Mouse (Mus musculus) erythroblast, embryonic 14.5 days (primary cell): Measurements from ENCODE around the gene Gpr107.

Source experiments
- GATA1 ChIP-seq: IDR thresholded peaks from 2 replicates; pipeline ENCODE4 v1.6.1; 2012; ENCODE audit warnings: low read length, inconsistent platforms, mixed read lengths
- TAL1 ChIP-seq: IDR thresholded peaks from 3 replicates; pipeline ENCODE4 v1.6.1; 2012; ENCODE audit warnings: low read length, inconsistent platforms, mixed read lengths

DNA sequence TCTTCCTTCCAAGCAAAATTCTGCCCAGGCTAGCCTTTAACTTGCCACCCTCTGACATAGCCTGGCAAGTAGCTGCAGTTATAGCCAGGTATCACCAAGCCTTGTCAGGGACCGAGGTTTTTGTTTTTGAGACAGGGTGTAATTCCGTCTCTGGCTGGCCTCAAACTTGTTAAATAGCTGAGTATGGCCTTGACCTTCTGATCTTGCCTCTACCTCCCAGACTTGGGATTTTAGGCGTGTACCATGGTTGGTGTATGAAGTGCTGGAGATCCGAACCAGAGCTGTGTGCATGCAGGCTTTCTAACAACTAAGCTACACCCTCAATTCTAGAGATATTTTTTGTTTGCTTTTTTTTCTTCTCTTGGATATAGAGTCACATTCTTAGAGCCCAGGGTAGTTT is 9.5 kb downstream of the Gpr107 start:
- TF ChIP-seq GATA1 (no peak), TAL1 (no peak)
